Mouse (Mus musculus): ENCODE measurements around the gene Ppdpf. TPM values are rescaled to one million over a fixed set of nuclear protein-coding genes. Genes with fewer than 3 reads are reported as not detected.
A peak's percentile ranks its signal among the peaks of the same experiment; 100 is the strongest.

Ppdpf gene
- total RNA-seq (2022): 10 to 100 TPM; 45.3 to 54.3 (median 52.4) TPM

GRCm38 (mm10) chr2:181187121-181188000 lies at the start of gene Ppdpf:
Gene Ppdpf (plus strand): TSS chr2:181187247.
- peak; percentile 95 for DNase-seq (ENCODE audit: low spot score)

- DNase-seq (ENCODE audit: low spot score): no peak
These were observed 47.3 kb upstream of the Ppdpf start for GRCm38 (mm10) chr2:181139641-181140193.

- no peak for DNase-seq (ENCODE audit: low spot score)
These were observed 44.3 kb upstream of the Ppdpf start for GRCm38 (mm10) chr2:181142703-181143135.

GRCm38 (mm10) chr2:181143509-181144276 lies 43.4 kb upstream of the Ppdpf start:
- no peak for DNase-seq (ENCODE audit: low spot score)

GRCm38 (mm10) chr2:181144675-181145074 lies 42.4 kb upstream of the Ppdpf start:
- no peak for DNase-seq (ENCODE audit: low spot score)

- no peak for DNase-seq (ENCODE audit: low spot score)
These were observed 40.0 kb upstream of the Ppdpf start for GRCm38 (mm10) chr2:181146976-181147545.

GRCm38 (mm10) chr2:181147546-181148317 lies 39.3 kb upstream of the Ppdpf start:
- DNase-seq (ENCODE audit: low spot score): no peak

GRCm38 (mm10) chr2:181148318-181148955 lies 38.6 kb upstream of the Ppdpf start:
- DNase-seq (ENCODE audit: low spot score): no peak

GRCm38 (mm10) chr2:181150281-181150680 lies 36.8 kb upstream of the Ppdpf start:
- no peak for DNase-seq (ENCODE audit: low spot score)

GRCm38 (mm10) chr2:181152701-181153100 lies 34.3 kb upstream of the Ppdpf start:
- DNase-seq (ENCODE audit: low spot score): no peak

GRCm38 (mm10) chr2:181153131-181153530 lies 33.9 kb upstream of the Ppdpf start:
- DNase-seq (ENCODE audit: low spot score): no peak

GRCm38 (mm10) chr2:181153837-181154236 lies 33.2 kb upstream of the Ppdpf start:
- no peak for DNase-seq (ENCODE audit: low spot score)

GRCm38 (mm10) chr2:181154361-181154760 lies 32.7 kb upstream of the Ppdpf start:
- no peak for DNase-seq (ENCODE audit: low spot score)

GRCm38 (mm10) chr2:181154831-181155415 lies 32.1 kb upstream of the Ppdpf start:
- no peak for DNase-seq (ENCODE audit: low spot score)

GRCm38 (mm10) chr2:181155801-181156200 lies 31.2 kb upstream of the Ppdpf start:
- no peak for DNase-seq (ENCODE audit: low spot score)

- DNase-seq (ENCODE audit: low spot score): no peak
These were observed 30.6 kb upstream of the Ppdpf start, which contains the start of gene Eef1a2 for GRCm38 (mm10) chr2:181156248-181157121. Gene Eef1a2 (minus strand): TSS chr2:181157014.

GRCm38 (mm10) chr2:181157180-181157579 lies 29.9 kb upstream of the Ppdpf start:
- DNase-seq (ENCODE audit: low spot score): no peak

GRCm38 (mm10) chr2:181157716-181158302 lies 29.2 kb upstream of the Ppdpf start:
- no peak for DNase-seq (ENCODE audit: low spot score)

- DNase-seq (ENCODE audit: low spot score): no peak
These were observed 28.6 kb upstream of the Ppdpf start for GRCm38 (mm10) chr2:181158471-181158870.
